Mouse (Mus musculus): ENCODE data around the gene Olfr1445.

The Olfr1445 gene

DNA sequence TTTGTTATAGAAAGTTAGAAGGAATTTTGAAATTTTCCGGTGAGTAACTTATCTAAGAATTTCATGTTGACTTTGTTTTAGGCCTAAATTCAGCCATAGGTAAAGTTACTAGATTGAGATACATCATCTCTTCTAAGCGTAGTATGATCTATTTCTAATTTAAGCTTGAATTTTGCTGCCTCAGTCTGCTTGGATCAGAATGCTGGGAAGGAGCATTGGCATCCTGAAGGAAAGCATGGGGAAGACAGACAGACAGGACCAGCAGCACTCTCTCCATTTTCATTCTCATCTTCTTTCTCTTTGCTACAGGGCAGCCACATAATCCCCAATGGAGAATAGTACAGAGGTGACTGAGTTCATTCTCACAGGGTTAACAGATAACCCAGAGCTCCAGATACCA lies at the start of gene Olfr1445:
Gene Olfr1445 (plus strand): TSS at position 301 of the 400 bp plus-strand sequence.
- DNase-seq (ENCODE audit: low spot score in 2 of 2) = no peak

DNA sequence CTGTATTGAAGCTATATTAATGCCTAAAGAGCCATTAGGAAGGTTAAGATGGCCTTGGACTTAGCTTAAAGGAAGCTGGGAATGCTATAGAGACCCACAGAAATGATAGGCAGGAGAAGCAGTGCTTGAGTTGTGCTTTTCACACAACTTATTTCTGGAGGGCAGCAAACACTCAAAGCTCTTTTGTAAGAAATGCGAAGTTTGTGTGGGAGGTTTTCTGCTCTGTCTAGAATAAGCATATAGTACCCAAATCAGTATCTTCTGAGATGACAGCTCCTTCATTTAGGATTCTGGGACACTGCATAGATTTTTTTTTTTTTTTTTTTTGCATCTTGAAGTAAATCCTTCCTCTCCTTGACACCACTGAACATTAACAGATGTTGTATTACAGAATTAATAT lies 45.1 kb upstream of the Olfr1445 start:
- no peak for DNase-seq (ENCODE audit: low spot score in 2 of 2)

DNA sequence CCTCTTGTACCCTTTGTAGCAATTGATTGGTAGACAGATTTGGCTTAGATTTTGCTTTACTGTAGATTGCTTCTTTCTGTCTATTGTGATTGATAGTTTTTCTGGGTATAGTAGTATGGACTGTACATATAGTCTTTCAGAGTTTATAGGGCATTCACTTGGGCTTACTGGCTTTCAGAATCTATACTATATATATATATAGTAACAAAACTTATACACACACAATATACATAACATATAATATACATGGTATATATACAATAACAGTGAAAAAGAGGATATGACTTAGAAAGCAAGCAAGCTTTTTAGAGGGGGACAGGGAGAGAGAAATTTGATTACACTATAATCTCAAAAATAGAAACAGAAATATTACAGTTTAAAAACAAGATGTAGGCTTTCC lies 37.3 kb upstream of the Olfr1445 start, which contains the start of gene Gm5244:
Gene Gm5244 (plus strand): TSS at position 301 of the 400 bp plus-strand sequence.
- no peak for DNase-seq (ENCODE audit: low spot score in 2 of 2)

DNA sequence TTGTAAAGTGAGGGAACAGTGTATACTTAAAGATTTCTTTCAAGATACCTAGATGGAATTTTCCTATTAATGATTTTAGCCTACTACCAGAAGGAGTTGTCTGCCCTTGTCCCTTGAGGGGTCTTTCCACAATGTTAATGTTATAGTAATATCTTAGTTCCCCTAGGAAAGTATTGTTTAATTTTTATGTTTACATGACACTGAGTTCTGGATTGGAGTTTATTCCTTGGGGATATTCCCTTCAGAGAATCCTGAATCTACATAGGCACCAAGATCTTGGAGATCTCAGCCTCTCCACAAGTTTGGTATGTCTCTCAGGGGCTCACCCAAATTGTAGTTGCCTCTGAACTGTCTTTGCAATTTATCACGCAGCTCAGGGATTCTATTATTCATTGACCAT lies 26.7 kb upstream of the Olfr1445 start, which contains the start of gene Olfr1444:
Gene Olfr1444 (plus strand): TSS at position 301 of the 400 bp plus-strand sequence.
- no peak for DNase-seq (ENCODE audit: low spot score in 2 of 2)

DNA sequence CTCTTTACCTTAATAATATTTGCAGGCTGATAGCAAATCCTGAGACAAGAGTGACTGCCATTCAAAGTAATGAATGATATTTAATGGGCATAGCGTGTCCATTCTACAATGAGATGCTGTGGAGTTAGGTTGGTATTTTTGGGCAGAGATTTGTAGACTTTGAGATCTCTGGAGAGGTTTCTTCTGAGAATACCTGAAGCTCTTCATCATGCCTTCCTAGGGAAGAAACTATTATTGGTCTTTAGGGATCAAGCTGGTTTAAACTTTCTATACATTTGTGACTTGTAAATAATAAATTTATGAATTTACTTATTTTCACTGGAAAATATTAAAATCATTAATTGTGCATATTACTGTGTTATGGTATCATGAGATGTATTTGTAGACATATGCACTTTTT lies 9.8 kb downstream of the Olfr1445 start, which contains the start of gene Olfr1446:
Gene Olfr1446 (minus strand): TSS at position 101 of the 400 bp plus-strand sequence.
- DNase-seq (ENCODE audit: low spot score in 2 of 2) = no peak

DNA sequence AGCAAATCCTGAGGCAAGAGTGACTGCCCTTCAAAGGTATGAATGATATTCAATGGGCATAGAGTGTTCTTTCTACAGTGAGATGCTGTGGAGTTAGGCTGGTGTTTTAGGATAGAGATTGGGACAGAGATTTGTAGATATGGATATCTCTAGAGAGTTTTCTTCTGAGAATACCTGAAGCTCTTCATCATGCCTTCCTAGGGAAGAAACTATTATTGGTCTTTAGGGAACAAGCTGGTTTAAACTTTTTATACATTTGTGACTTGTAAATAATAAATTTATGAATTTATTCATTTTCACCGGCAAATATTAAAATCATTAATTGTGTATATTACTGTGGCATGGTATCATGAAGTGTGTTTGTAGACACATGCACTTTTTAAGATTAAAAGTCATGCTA lies 20.0 kb downstream of the Olfr1445 start, which contains the start of gene Olfr1447:
Gene Olfr1447 (minus strand): TSS at position 101 of the 400 bp plus-strand sequence.
- no peak for DNase-seq (ENCODE audit: low spot score in 2 of 2)

DNA sequence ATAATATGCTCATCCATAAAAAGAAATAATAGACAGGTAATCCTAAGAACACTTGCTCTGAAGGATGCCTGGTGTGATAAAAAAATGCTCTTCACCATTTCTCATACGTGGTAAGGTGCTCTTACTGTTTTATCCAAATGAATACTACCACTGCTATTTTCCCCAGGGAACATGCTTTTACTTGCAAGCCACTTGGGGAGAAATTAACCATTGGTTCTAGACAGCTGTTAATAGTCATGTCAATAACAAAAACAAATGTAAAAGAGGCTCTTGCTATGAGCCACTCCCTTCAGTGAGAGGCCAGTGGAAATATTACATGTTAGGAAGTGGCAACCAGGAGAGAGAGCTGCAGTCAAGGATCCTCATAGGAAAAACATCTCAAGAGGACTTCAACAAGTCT lies 40.7 kb downstream of the Olfr1445 start, which contains the start of gene Olfr1448:
Gene Olfr1448 (minus strand): TSS at position 101 of the 400 bp plus-strand sequence.
- DNase-seq (ENCODE audit: low spot score in 2 of 2) = no peak

DNA sequence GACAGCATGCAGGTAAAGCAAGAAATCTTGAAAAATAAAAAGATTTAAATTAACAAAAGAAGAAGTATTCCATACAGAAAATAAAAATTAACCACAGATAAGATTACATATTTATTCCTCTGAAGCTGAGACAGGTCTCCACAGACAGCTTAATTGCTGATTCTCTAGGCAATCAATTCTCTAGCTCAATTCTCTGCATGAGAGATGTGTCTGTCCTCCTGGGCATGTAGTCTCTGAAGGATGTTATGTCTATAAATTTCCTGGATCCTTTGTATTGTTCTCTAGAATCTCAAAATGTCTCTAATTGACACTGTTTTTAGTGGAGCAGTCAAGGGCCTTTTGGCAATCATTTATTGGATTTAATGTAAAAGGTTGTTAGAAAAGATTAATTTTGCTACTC lies 46.9 kb downstream of the Olfr1445 start, which contains the start of gene Olfr1449:
Gene Olfr1449 (plus strand): TSS at position 301 of the 400 bp plus-strand sequence.
- DNase-seq (ENCODE audit: low spot score in 2 of 2) = no peak
